ENCODE assay signal across 8 mouse cellular contexts in the genomic region with DNA sequence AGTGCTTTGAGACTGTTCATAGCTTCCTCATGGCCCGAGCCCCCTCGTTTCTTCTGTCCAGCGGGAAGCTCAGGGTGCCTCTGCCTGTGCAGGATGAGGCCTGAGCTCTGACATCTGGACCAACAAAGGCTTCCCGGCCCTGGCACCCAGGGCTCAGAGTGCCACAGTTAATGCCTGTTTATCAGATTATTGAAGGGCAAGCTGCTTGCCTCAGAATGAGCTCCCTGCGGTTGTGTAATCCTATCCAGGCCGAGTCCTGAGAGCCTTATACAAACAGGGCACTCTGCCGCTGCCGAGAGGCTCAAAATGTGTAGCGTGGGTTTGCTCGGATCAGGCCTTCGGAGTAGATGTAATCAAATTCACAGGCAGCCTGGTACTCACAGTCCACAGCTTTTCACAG.
A peak's percentile ranks its signal among the peaks of the same experiment; 100 is the strongest.
DNase-seq lines count a peak whose midpoint lies in the region; ATAC-seq and TF ChIP-seq lines count a peak whose summit lies in the region.

No protein-coding gene starts in this region.

- H3K36me3 ChIP-seq in hindbrain, embryonic 14.5 days (replicated peaks; ENCODE audit: control insufficient read depth, insufficient read depth): no peaks in the 10 kb centered on the region
- no peaks in the 10 kb centered on the region for H3K36me3 ChIP-seq in limb, embryonic 12.5 days
- no peaks in the 10 kb centered on the region for H3K36me3 ChIP-seq in midbrain, embryonic 14.5 days (ENCODE audit: control insufficient read depth, insufficient read depth, low read length)
- H3K36me3 ChIP-seq in thymus, adult 2 months (ENCODE audit: control insufficient read depth, insufficient read depth, low read length): no peaks in the 10 kb centered on the region

- intact Hi-C loops in gastrocnemius, adult 2 months (cut with DNase I): no loop called here

- H3K27ac ChIP-seq in cerebellum, adult 2 months (ENCODE audit: insufficient read depth, low read length): no peak overlapping the region
- H3K27ac ChIP-seq in gastrocnemius, adult 2 months: peak overlapping the region; percentile 92
- peak overlapping the region; percentile 40; the same call in 1 of the 2 replicates for H3K27ac ChIP-seq in hindbrain, embryonic 14.5 days
- peak overlapping the region; percentile 72 for H3K27ac ChIP-seq in limb, embryonic 12.5 days
- H3K27ac ChIP-seq in midbrain, embryonic 14.5 days (replicated peaks; ENCODE audit: low read depth, low read length): peak overlapping the region; percentile 67
- no peak overlapping the region for H3K27ac ChIP-seq in thymus, adult 2 months (ENCODE audit: control insufficient read depth, insufficient read depth, low read length)

- WGBS in cerebellum, adult 2 months: 21% methylated on average over 11 of the region's 11 CpGs
- 23% methylated on average over 11 of the region's 11 CpGs for WGBS in hindbrain, embryonic 14.5 days
- WGBS in limb, embryonic 12.5 days: 17% methylated on average over 11 of the region's 11 CpGs
- WGBS in midbrain, embryonic 14.5 days: 4% methylated on average over 11 of the region's 11 CpGs
- WGBS in thymus, adult 2 months: 84% methylated on average over 11 of the region's 11 CpGs

- 0 out of 2 replicates have a peak, but pooled peaks have one; percentile 59 for ATAC-seq in hindbrain, embryonic 14.5 days (ENCODE audit: low FRiP score)
- no peak for ATAC-seq in limb, embryonic 12.5 days (ENCODE audit: insufficient number of reproducible peaks, insufficient read depth, low FRiP score, low TSS enrichment, low read depth)
- no peak for ATAC-seq in midbrain, embryonic 14.5 days (ENCODE audit: low FRiP score, low TSS enrichment)

- H3K4me2 ChIP-seq in hindbrain, embryonic 14.5 days (replicated peaks): no peak overlapping the region
- H3K4me2 ChIP-seq in limb, embryonic 12.5 days: peak overlapping the region; percentile 25; the same call in 1 of the 2 replicates
- H3K4me2 ChIP-seq in midbrain, embryonic 14.5 days (ENCODE audit: low read length): peak overlapping the region; percentile 24

- no peaks in the 10 kb centered on the region for H3K27me3 ChIP-seq in cerebellum, adult 2 months (ENCODE audit: control insufficient read depth, insufficient read depth, low read length)
- no peaks in the 10 kb centered on the region for H3K27me3 ChIP-seq in hindbrain, embryonic 14.5 days (ENCODE audit: control insufficient read depth, insufficient read depth, low read length)
- no peaks in the 10 kb centered on the region for H3K27me3 ChIP-seq in limb, embryonic 12.5 days
- no peaks in the 10 kb centered on the region for H3K27me3 ChIP-seq in midbrain, embryonic 14.5 days (ENCODE audit: control insufficient read depth, insufficient read depth, low read length)
- H3K27me3 ChIP-seq in thymus, adult 2 months (ENCODE audit: control insufficient read depth, insufficient read depth, low read length): no peaks in the 10 kb centered on the region

- H3K9ac ChIP-seq in hindbrain, embryonic 14.5 days: 0 out of 2 replicates have a peak overlapping the region, but pooled peaks have one; percentile 6
- no peak overlapping the region for H3K9ac ChIP-seq in limb, embryonic 12.5 days (replicated peaks)
- peak overlapping the region; percentile 34; the same call in 1 of the 2 replicates for H3K9ac ChIP-seq in midbrain, embryonic 14.5 days (replicated peaks; ENCODE audit: low read length)

- TF ChIP-seq CTCF in cerebellum, adult 2 months (IDR thresholded peaks at IDR 0.05; ENCODE audit: borderline replicate concordance, insufficient read depth, low read depth, low read length): no peak
- TF ChIP-seq CTCF in gastrocnemius, adult 2 months (IDR thresholded peaks at IDR 0.05): no peak
- no peak for TF ChIP-seq CTCF in thymus, adult 2 months (IDR thresholded peaks at IDR 0.05; ENCODE audit: borderline replicate concordance, control insufficient read depth, extremely low read depth, insufficient read depth, low read length, poor library complexity)

- TF ChIP-seq POLR2A in cerebellum, adult 2 months (IDR thresholded peaks at IDR 0.05; ENCODE audit: borderline replicate concordance, insufficient read depth, low read length): no peak
- TF ChIP-seq POLR2A in thymus, adult 2 months (IDR thresholded peaks at IDR 0.05; ENCODE audit: control insufficient read depth, extremely low read depth, insufficient read depth, low read length, poor library complexity): no peak

- no peaks in the 10 kb centered on the region for H3K9me3 ChIP-seq in hindbrain, embryonic 14.5 days (ENCODE audit: control insufficient read depth, low read length)
- no peaks in the 10 kb centered on the region for H3K9me3 ChIP-seq in limb, embryonic 12.5 days
- H3K9me3 ChIP-seq in midbrain, embryonic 14.5 days (ENCODE audit: control insufficient read depth, low read length): no peaks in the 10 kb centered on the region

- H3K4me1 ChIP-seq in cerebellum, adult 2 months (ENCODE audit: control insufficient read depth, insufficient read depth, low read length): peaks cover 12% of the 10 kb centered on the region; the same call in 1 of the 2 replicates
- H3K4me1 ChIP-seq in hindbrain, embryonic 14.5 days (replicated peaks; ENCODE audit: control insufficient read depth, insufficient read depth, low read length): peaks cover 19% of the 10 kb centered on the region
- H3K4me1 ChIP-seq in limb, embryonic 12.5 days (replicated peaks): peaks cover 47% of the 10 kb centered on the region
- peaks cover 20% of the 10 kb centered on the region for H3K4me1 ChIP-seq in midbrain, embryonic 14.5 days (ENCODE audit: control insufficient read depth, insufficient read depth, low read length)
- no peaks in the 10 kb centered on the region for H3K4me1 ChIP-seq in thymus, adult 2 months (replicated peaks; ENCODE audit: control insufficient read depth, insufficient read depth, low read length)

- peak; percentile 71 for DNase-seq in adrenal gland, postnatal 10 days
- peak; percentile 38 to 39 for DNase-seq in cerebellum, adult 2 months
- DNase-seq in gastrocnemius, adult 2 months: peak; percentile 71
- no peak for DNase-seq in hindbrain, embryonic 14.5 days (ENCODE audit: low spot score)
- peak; percentile 73 for DNase-seq in midbrain, embryonic 14.5 days
- no peak for DNase-seq in thymus, adult 2 months
- no peak for DNase-seq in B cell, adult 2 months

- no peak overlapping the region for H3K4me3 ChIP-seq in cerebellum, adult 2 months (replicated peaks; ENCODE audit: insufficient read depth, low read depth, low read length)
- H3K4me3 ChIP-seq in gastrocnemius, adult 2 months: peak overlapping the region; percentile 46
- H3K4me3 ChIP-seq in hindbrain, embryonic 14.5 days (replicated peaks; ENCODE audit: low read length): no peak overlapping the region
- no peak overlapping the region for H3K4me3 ChIP-seq in limb, embryonic 12.5 days (replicated peaks)
- no peak overlapping the region for H3K4me3 ChIP-seq in midbrain, embryonic 14.5 days (replicated peaks; ENCODE audit: low read depth, low read length)
- H3K4me3 ChIP-seq in thymus, adult 2 months (ENCODE audit: control insufficient read depth, insufficient read depth, low read length): no peak overlapping the region

Comparison
In these comparisons a context has a peak if more than half of its experiments do, and no peak if none do; other contexts are left out.
1. DNase-seq: peak in adrenal gland, postnatal 10 days (single experiment), cerebellum, adult 2 months (2 of 2), gastrocnemius, adult 2 months (single experiment) and midbrain, embryonic 14.5 days (single experiment); none in hindbrain, embryonic 14.5 days (single experiment), thymus, adult 2 months (single experiment) and B cell, adult 2 months (0 of 2).
2. H3K27ac ChIP-seq: peak in gastrocnemius, adult 2 months (single experiment), hindbrain, embryonic 14.5 days (single experiment), limb, embryonic 12.5 days (single experiment) and midbrain, embryonic 14.5 days (single experiment); none in cerebellum, adult 2 months (single experiment) and thymus, adult 2 months (single experiment).